14 mouse cellular contexts compared by ENCODE assay signal in the genomic region with DNA sequence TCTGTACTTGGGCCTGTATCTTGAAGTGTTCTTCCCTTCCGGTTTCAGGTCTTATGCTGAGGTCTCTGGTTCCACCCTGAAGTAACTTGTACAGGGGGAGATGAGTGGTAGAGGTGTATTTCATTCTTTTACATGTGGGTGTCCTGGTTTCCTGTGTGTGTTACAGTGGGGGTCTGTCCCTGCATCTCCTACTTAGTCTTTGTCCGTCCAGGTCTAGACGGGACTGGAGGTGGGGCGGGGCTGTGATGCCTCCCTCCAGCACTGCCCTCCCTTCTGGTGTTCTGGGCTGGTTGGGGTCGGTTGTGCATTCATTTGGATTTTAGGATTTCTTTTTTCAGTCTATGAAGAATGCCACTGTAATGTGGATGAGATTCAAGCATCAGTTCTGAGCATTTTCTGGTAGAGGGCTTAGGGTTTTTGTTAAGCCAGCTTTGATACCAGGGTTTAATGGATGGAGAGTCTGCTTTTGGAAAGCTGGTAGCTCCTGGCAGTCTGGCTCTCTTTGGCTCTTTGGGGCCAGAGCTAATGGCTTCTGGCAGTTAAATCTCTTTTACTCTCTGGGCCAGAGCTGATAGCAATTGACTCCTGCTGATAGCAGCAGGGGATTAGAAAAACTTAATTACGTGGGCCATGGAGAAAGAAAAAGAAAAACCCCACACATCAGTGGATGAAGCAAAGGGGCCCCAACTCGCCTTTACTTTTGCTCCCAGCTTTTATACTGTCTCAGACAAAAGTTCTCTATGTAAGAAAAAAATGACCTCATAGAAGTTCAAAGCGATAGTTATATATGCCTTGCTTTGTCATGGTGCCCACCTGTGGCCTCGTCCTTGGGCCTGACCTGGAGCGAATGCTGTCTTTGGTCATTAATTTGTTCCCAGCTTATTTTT.
DNase-seq lines count a peak whose midpoint lies in the region; ATAC-seq and TF ChIP-seq lines count a peak whose summit lies in the region.
"Had no signal": no experiment of that assay in that cellular context is flagged by ENCODE, and none has a peak within 500 bp of the region (broad histone marks: within the 10 kb centered on the region; RNA-seq: fewer than 3 reads in every experiment).

No protein-coding gene starts in this region.

- no peak overlapping the region for H3K4me3 ChIP-seq in hindbrain, embryonic 12.5 days
- H3K4me3 ChIP-seq in hindbrain, embryonic 10.5 days: no peak overlapping the region
- no peak overlapping the region for H3K4me3 ChIP-seq in forebrain, embryonic 14.5 days (ENCODE audit: low read depth, low read length)
- H3K4me3 ChIP-seq in limb, embryonic 12.5 days (replicated peaks): no peak overlapping the region
- no peak overlapping the region for H3K4me3 ChIP-seq in midbrain, postnatal 0 days (ENCODE audit: low read depth, low read length)
- H3K4me3 ChIP-seq: erythroblast, embryonic 14.5 days; liver, embryonic 12.5 days; lung, embryonic 15.5 days had no signal

- no peak for TF ChIP-seq CTCF in midbrain, postnatal 0 days (IDR thresholded peaks at IDR 0.05)

- H3K36me3 ChIP-seq in hindbrain, embryonic 12.5 days: 0 out of 2 replicates have a peak, but pooled peaks cover 8% of the 10 kb centered on the region
- peaks cover 14% of the 10 kb centered on the region; the same call in 1 of the 2 replicates for H3K36me3 ChIP-seq in hindbrain, embryonic 10.5 days
- no peaks in the 10 kb centered on the region; the same call in 1 of the 2 replicates for H3K36me3 ChIP-seq in forebrain, embryonic 14.5 days (ENCODE audit: control insufficient read depth, insufficient read depth, low read length)
- H3K36me3 ChIP-seq in limb, embryonic 12.5 days: peaks cover 19% of the 10 kb centered on the region
- no peaks in the 10 kb centered on the region for H3K36me3 ChIP-seq in midbrain, postnatal 0 days (ENCODE audit: insufficient read depth, low read length)
- H3K36me3 ChIP-seq: liver, embryonic 12.5 days had no signal

- 0 out of 2 replicates have a peak overlapping the region, but pooled peaks have one; percentile 23 for H3K27ac ChIP-seq in hindbrain, embryonic 12.5 days
- no peak overlapping the region for H3K27ac ChIP-seq in hindbrain, embryonic 10.5 days
- H3K27ac ChIP-seq in forebrain, embryonic 14.5 days (ENCODE audit: low read depth, low read length): no peak overlapping the region
- H3K27ac ChIP-seq in limb, embryonic 12.5 days: peak overlapping the region; percentile 42; the same call in 1 of the 2 replicates
- no peak overlapping the region for H3K27ac ChIP-seq in midbrain, postnatal 0 days (ENCODE audit: low read depth, low read length)
- H3K27ac ChIP-seq: liver, embryonic 12.5 days; lung, embryonic 15.5 days had no signal

- H3K9me3 ChIP-seq in hindbrain, embryonic 12.5 days (replicated peaks): no peaks in the 10 kb centered on the region
- H3K9me3 ChIP-seq in hindbrain, embryonic 10.5 days: no peaks in the 10 kb centered on the region
- H3K9me3 ChIP-seq in forebrain, embryonic 14.5 days (replicated peaks; ENCODE audit: control insufficient read depth, low read length): no peaks in the 10 kb centered on the region
- H3K9me3 ChIP-seq in limb, embryonic 12.5 days: no peaks in the 10 kb centered on the region
- no peaks in the 10 kb centered on the region for H3K9me3 ChIP-seq in midbrain, postnatal 0 days (ENCODE audit: low read length)
- H3K9me3 ChIP-seq: liver, embryonic 12.5 days; lung, embryonic 15.5 days had no signal

- H3K27me3 ChIP-seq in hindbrain, embryonic 12.5 days: no peaks in the 10 kb centered on the region
- H3K27me3 ChIP-seq in hindbrain, embryonic 10.5 days (ENCODE audit: insufficient read depth, poor library complexity, severe bottlenecking): no peaks in the 10 kb centered on the region; the same call in 1 of the 2 replicates
- no peaks in the 10 kb centered on the region for H3K27me3 ChIP-seq in forebrain, embryonic 14.5 days (replicated peaks; ENCODE audit: control insufficient read depth, insufficient read depth, low read length)
- no peaks in the 10 kb centered on the region for H3K27me3 ChIP-seq in limb, embryonic 12.5 days
- H3K27me3 ChIP-seq in midbrain, postnatal 0 days (ENCODE audit: insufficient read depth, low read length): no peaks in the 10 kb centered on the region
- H3K27me3 ChIP-seq: liver, embryonic 12.5 days; lung, embryonic 15.5 days had no signal

- DNase-seq in hindbrain, embryonic 10.5 days (ENCODE audit: low spot score): no peak
- DNase-seq in forebrain, embryonic 14.5 days (ENCODE audit: low spot score): peak; percentile 53
- peak; percentile 60 for DNase-seq in midbrain, postnatal 0 days (ENCODE audit: low spot score)
- no peak for DNase-seq in layer of hippocampus, adult 18-20 months (ENCODE audit: low spot score in 2 of 2)
- DNase-seq in thymus, postnatal 4 days: no peak
- DNase-seq in urinary bladder, postnatal 36 days (ENCODE audit: low spot score in 2 of 2): no peak
- DNase-seq: adrenal gland, adult 2 months; cerebellum, postnatal 25 days; thymus, adult 18-20 months had no signal

- H3K4me2 ChIP-seq in hindbrain, embryonic 12.5 days (replicated peaks): no peak overlapping the region
- no peak overlapping the region for H3K4me2 ChIP-seq in forebrain, embryonic 14.5 days (ENCODE audit: low read length)
- no peak overlapping the region for H3K4me2 ChIP-seq in limb, embryonic 12.5 days
- H3K4me2 ChIP-seq in midbrain, postnatal 0 days (ENCODE audit: low read depth, low read length, poor library complexity, severe bottlenecking): no peak overlapping the region
- H3K4me2 ChIP-seq: liver, embryonic 12.5 days; lung, embryonic 15.5 days had no signal

- H3K9ac ChIP-seq in hindbrain, embryonic 12.5 days: no peak overlapping the region
- no peak overlapping the region for H3K9ac ChIP-seq in forebrain, embryonic 14.5 days (ENCODE audit: low read length)
- no peak overlapping the region for H3K9ac ChIP-seq in limb, embryonic 12.5 days (replicated peaks)
- no peak overlapping the region for H3K9ac ChIP-seq in midbrain, postnatal 0 days (replicated peaks; ENCODE audit: low read length, poor library complexity, severe bottlenecking)
- H3K9ac ChIP-seq: liver, embryonic 12.5 days; lung, embryonic 15.5 days had no signal

- no peak for ATAC-seq in hindbrain, embryonic 12.5 days (ENCODE audit: low FRiP score)
- peak; percentile 57 for ATAC-seq in forebrain, embryonic 14.5 days
- ATAC-seq in limb, embryonic 12.5 days (ENCODE audit: insufficient number of reproducible peaks, insufficient read depth, low FRiP score, low TSS enrichment, low read depth): no peak
- ATAC-seq in midbrain, postnatal 0 days (ENCODE audit: low FRiP score): no peak
- ATAC-seq: liver, embryonic 12.5 days had no signal

- peaks cover 12% of the 10 kb centered on the region; the same call in 1 of the 2 replicates for H3K4me1 ChIP-seq in hindbrain, embryonic 12.5 days
- H3K4me1 ChIP-seq in hindbrain, embryonic 10.5 days (replicated peaks): peaks cover 22% of the 10 kb centered on the region
- H3K4me1 ChIP-seq in forebrain, embryonic 14.5 days (ENCODE audit: control insufficient read depth, insufficient read depth, low read length): peaks cover 6% of the 10 kb centered on the region; the same call in 1 of the 2 replicates
- peaks cover 33% of the 10 kb centered on the region for H3K4me1 ChIP-seq in limb, embryonic 12.5 days (replicated peaks)
- no peaks in the 10 kb centered on the region for H3K4me1 ChIP-seq in midbrain, postnatal 0 days (ENCODE audit: insufficient read depth, low read length)
- H3K4me1 ChIP-seq: liver, embryonic 12.5 days had no signal

- 35% methylated on average over 10 of the region's 10 CpGs for WGBS in hindbrain, embryonic 12.5 days
- 39% methylated on average over 10 of the region's 10 CpGs for WGBS in hindbrain, embryonic 10.5 days
- 6% methylated on average over 10 of the region's 10 CpGs for WGBS in forebrain, embryonic 14.5 days
- 28% methylated on average over 10 of the region's 10 CpGs for WGBS in limb, embryonic 12.5 days
- WGBS in midbrain, postnatal 0 days: 19% methylated on average over 10 of the region's 10 CpGs

Comparison
In these comparisons a context has a peak if more than half of its experiments do, and no peak if none do; other contexts are left out.
1. H3K27ac ChIP-seq: peak in hindbrain, embryonic 12.5 days (single experiment) and limb, embryonic 12.5 days (single experiment); none in hindbrain, embryonic 10.5 days (single experiment), forebrain, embryonic 14.5 days (single experiment) and midbrain, postnatal 0 days (single experiment).
2. DNase-seq: peak in forebrain, embryonic 14.5 days (single experiment) and midbrain, postnatal 0 days (single experiment); none in hindbrain, embryonic 10.5 days (single experiment), layer of hippocampus, adult 18-20 months (0 of 2), thymus, postnatal 4 days (single experiment) and urinary bladder, postnatal 36 days (0 of 2).